Mouse (Mus musculus) heart, postnatal 0 days (tissue): Measurements from ENCODE around the gene Cpm. TPM values are rescaled to one million over a fixed set of nuclear protein-coding genes. Genes with fewer than 3 reads are reported as not detected.

Source experiments
- ATAC-seq: fragments of 200-750 bp; cut with Nextera tagmentation; 2 replicates; pipeline ENCODE4 v1.8.0; 2017; ENCODE audit warnings: low read depth, moderate number of reproducible peaks, moderate library complexity; ENCODE audit not compliant: insufficient read depth
- DNase-seq: peaks from one replicate; pipeline ENCODE4 v3.0.0-alpha.2; 2016; ENCODE audit warnings: low spot score
- H3K27ac ChIP-seq: fragments of 300-500 bp; sonication (generic); 2 replicates; pipeline ENCODE4 v1.5.1; 2014; ENCODE audit warnings: low read depth, mild to moderate bottlenecking
- H3K27me3 ChIP-seq: fragments of 300-500 bp; sonication (generic); 2 replicates; pipeline ENCODE4 v1.6.1; 2014; ENCODE audit warnings: low read length, mixed read lengths; ENCODE audit not compliant: control insufficient read depth, insufficient read depth
- H3K36me3 ChIP-seq: fragments of 300-500 bp; sonication (generic); replicated peaks from 2 replicates; pipeline ENCODE4 v1.6.1; 2014; ENCODE audit warnings: low read length, mixed read lengths; ENCODE audit not compliant: control insufficient read depth, insufficient read depth
- H3K4me1 ChIP-seq: fragments of 300-500 bp; sonication (generic); 2 replicates; pipeline ENCODE4 v1.6.1; 2014; ENCODE audit warnings: antibody characterized with exemption; ENCODE audit not compliant: control insufficient read depth, insufficient read depth
- H3K4me2 ChIP-seq: fragments of 300-500 bp; sonication (generic); 2 replicates; pipeline ENCODE4 v1.6.1; 2014; ENCODE audit warnings: low read depth, mild to moderate bottlenecking, low read length, moderate library complexity
- H3K4me3 ChIP-seq: fragments of 300-500 bp; sonication (generic); 2 replicates; pipeline ENCODE4 v1.5.1; 2014; ENCODE audit warnings: low read depth, low read length
- H3K9ac ChIP-seq: fragments of 300-500 bp; sonication (generic); replicated peaks from 2 replicates; pipeline ENCODE4 v1.6.1; 2014; ENCODE audit warnings: low read depth, low read length, mixed read lengths
- H3K9me3 ChIP-seq: fragments of 300-500 bp; sonication (generic); replicated peaks from 2 replicates; pipeline ENCODE4 v1.6.1; 2016; ENCODE audit warnings: low read length; ENCODE audit not compliant: control insufficient read depth
- CTCF ChIP-seq: IDR thresholded peaks from 2 replicates; pipeline ENCODE4 v1.5.1; 2016; ENCODE audit warnings: antibody characterized with exemption, control low read depth, low read depth
- EP300 ChIP-seq: IDR thresholded peaks from 2 replicates; pipeline ENCODE4 v1.6.1; 2016; ENCODE audit warnings: antibody characterized with exemption, low read depth
- WGBS: fragments of 180-500 bp; shearing (Covaris S2); extraction: QIAGEN DNeasy Blood & Tissue Kit; methylation state at CpG from one replicate; pipeline ENCODE4 v1.1.7; 2014; 5-methylcytosine and 5-hydroxymethylcytosine counted together
- polyA plus RNA-seq: library from polyadenylated mRNA; unstranded; fragments of >200 nt; fragmentation: Nextera tagmentation; extraction: Ambion mirVana; gene quantifications from 2 replicates; pipeline ENCODE4 v1.2.1, GENCODE M21; 2015
- total RNA-seq: library from RNA; depleted of rRNA; stranded (reverse); fragments of >200 nt; gene quantifications from 2 replicates; pipeline ENCODE4 v1.2.3, GENCODE M21; 2014; ENCODE audit warnings: low replicate concordance

Cpm gene
- total and polyA plus RNA-seq, 2 experiments from 2014 or later: 0.53 to 2.0 TPM

DNA sequence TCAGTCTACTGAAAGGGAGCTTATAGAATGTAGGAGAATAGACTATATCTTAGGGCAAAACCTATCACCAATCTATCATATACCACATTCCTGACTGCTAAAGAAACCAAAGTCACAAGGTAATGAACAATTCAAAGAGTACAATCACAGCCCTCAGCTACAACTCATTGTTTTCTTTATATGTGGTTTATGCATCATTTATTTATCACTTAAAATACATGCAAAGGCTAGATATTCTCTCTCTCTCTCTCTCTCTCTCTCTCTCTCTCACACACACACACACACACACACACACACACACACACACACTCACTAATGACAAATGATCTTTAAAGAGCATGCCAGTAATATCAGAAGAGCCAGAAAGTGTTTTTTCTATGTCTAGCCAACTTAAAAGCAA is 76.5 kb downstream of the Cpm start:
- Histone ChIP-seq H3K4me3 (no peak overlapping the region), H3K4me2 (no peak overlapping the region), H3K27me3 (no peaks in the 10 kb centered on the region), H3K9ac (no peak overlapping the region), H3K4me1 (peaks cover 21% of the 10 kb centered on the region), H3K9me3 (no peaks in the 10 kb centered on the region), H3K36me3 (peaks cover 58% of the 10 kb centered on the region), H3K27ac (no peak overlapping the region)
- ATAC-seq: no peak
- TF ChIP-seq CTCF (no peak), EP300 (no peak)
- DNase-seq: no peak

DNA sequence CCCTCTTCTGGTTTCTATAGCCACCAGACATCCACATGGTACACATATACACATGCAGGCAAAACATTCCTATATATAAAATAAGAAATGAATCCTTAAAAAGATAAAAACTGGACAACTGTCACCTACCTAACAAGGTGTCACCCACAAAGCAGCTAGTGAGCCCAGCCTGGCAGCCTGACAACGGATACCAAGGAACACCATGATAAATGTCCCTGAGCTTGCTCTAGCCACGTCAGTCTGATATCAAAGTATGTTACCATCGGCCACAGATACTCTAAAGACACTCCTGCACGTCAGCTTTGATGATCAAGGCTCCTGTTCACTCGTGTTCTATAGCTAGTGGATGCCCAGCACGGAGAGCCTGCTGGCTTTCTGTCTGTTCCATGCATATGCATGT is 77.1 kb downstream of the Cpm start:
- no peak for DNase-seq
- no peak for ATAC-seq
- no peak overlapping the region for H3K4me2 ChIP-seq
- H3K9me3 ChIP-seq: no peaks in the 10 kb centered on the region
- H3K27me3 ChIP-seq: no peaks in the 10 kb centered on the region
- peaks cover 21% of the 10 kb centered on the region for H3K4me1 ChIP-seq
- H3K36me3 ChIP-seq: peaks cover 52% of the 10 kb centered on the region
- H3K27ac ChIP-seq: peak overlapping the region; percentile 39
- no peak overlapping the region for H3K9ac ChIP-seq
- 40% methylated on average over 6 of the region's 6 CpGs for WGBS
- H3K4me3 ChIP-seq: no peak overlapping the region
- TF ChIP-seq CTCF: no peak
- no peak for TF ChIP-seq EP300

DNA sequence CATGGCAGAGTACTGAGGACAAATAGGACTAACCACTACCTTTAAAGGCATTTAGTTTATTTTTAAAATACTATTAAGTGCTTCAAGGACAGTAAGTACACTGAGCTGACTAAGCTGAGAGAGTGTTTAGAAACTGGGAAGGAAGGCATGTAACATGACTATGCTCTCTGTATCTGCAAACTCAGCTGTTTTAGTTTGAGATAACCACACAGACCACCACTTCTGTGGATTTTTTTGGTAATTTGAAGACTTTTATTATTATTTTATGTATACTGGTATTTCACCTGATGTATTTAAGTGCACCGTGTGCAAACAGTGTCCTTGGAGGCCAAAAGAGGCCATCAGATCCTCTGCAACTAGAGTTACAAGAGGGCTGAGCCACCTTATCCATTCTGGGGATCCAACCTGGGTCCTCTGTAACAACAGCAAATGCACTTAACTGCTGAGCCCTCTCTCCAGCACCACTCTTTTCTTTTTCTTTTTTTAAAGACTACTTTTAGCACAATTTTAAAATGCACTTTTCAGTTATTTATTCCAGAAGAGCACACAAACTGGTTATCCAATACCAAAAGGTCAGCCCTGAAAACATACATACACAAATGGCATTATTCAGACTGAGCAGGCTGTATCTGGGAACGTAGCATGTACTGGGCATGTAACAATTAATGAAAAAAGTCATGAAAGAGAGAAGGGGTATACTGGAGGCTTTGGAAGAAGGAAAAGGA is 78.0 kb downstream of the Cpm start:
- DNase-seq: no peak
- ATAC-seq: no peak
- 79% methylated on average over 2 of the region's 2 CpGs for WGBS
- TF ChIP-seq EP300: no peak
- TF ChIP-seq CTCF: no peak
- Histone ChIP-seq H3K27me3 (no peaks in the 10 kb centered on the region), H3K4me3 (no peak overlapping the region), H3K27ac (peak overlapping the region; percentile 39; the same call in 1 of the 2 replicates), H3K9me3 (no peaks in the 10 kb centered on the region), H3K4me1 (peaks cover 21% of the 10 kb centered on the region), H3K4me2 (no peak overlapping the region), H3K9ac (no peak overlapping the region), H3K36me3 (peaks cover 45% of the 10 kb centered on the region)

DNA sequence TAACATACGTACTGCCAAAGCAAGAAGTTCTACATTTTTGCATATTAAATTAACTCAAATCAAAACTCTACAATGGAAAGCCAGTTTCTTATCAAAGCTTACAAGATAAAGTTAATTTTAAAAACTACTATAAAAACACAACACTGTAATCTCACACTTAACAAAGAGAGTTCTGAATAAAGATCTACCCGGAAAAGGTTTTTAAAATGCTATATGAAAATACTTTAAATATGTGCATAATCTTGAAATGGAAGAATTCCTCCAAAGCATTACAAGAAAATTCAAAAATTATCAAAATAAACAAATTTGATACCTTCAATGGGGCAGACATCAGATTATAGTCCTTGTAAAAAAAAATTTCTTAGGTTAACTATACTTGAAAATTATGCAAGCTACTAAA is 79.1 kb downstream of the Cpm start:
- no peak overlapping the region for H3K4me2 ChIP-seq
- TF ChIP-seq EP300: no peak
- TF ChIP-seq CTCF: no peak
- WGBS: 97% methylated on average over 2 of the region's 2 CpGs

DNA sequence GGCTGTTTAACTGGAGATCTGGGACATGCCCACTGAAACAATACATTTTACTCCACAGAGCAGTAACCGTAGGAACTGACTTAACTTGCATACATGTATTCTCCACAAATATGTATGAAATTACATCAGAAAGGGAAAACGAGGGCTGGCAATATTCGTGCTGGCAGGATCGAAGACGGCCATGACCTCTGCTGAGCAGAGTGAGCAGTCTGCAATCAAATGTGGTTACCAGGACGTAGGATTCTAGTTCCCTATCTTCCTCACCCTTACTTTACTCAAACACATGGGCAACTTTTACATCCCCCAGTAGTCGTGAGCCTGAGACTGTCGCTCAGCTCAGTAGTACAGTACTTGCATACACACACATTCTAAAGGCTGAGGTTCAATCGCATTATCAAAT is 79.6 kb downstream of the Cpm start:
- no peak for TF ChIP-seq CTCF
- TF ChIP-seq EP300: no peak
- Histone ChIP-seq H3K4me1 (peaks cover 21% of the 10 kb centered on the region), H3K4me2 (peak overlapping the region; percentile 80), H3K4me3 (peak overlapping the region; percentile 81), H3K9me3 (no peaks in the 10 kb centered on the region), H3K36me3 (peaks cover 30% of the 10 kb centered on the region), H3K27ac (no peak overlapping the region), H3K9ac (peak overlapping the region; percentile 90), H3K27me3 (no peaks in the 10 kb centered on the region)
- DNase-seq (no peak), ATAC-seq (no peak)
- 76% methylated on average over 9 of the region's 9 CpGs for WGBS

More for the DNA sequence above, 79.1 kb downstream of the Cpm start:
- H3K4me1 ChIP-seq: peaks cover 21% of the 10 kb centered on the region
- no peaks in the 10 kb centered on the region for H3K27me3 ChIP-seq
- DNase-seq (no peak), ATAC-seq (no peak)
- H3K4me3 ChIP-seq: no peak overlapping the region
- H3K9me3 ChIP-seq: no peaks in the 10 kb centered on the region
- H3K36me3 ChIP-seq: peaks cover 34% of the 10 kb centered on the region
- no peak overlapping the region for H3K9ac ChIP-seq
- H3K27ac ChIP-seq: no peak overlapping the region

DNA sequence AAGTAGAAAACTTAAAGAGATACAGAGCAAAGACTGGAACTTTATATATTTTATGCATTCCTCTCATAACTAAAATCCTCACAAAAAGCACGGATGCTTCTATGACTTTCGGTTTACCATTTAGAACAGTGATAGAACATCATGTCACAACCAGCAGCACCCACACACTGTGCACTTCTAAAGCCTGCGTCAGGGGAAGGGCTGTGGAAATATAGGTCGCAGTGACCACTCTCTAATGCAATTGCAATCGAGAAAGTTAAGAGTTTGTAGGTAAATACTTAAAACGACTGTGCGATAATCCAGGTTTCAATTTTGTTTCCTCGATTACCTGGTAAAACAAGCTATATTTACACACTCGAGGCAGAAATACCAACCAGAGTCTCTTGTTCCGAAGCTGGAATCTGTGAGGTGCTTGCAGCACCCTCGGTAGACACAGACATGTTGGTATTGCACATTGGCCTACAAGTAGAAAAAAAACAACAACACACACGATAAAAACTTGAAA is 80.1 kb downstream of the Cpm start:
- 23% methylated on average over 12 of the region's 12 CpGs for WGBS
- DNase-seq (no peak), ATAC-seq (no peak)
- Histone ChIP-seq H3K36me3 (peaks cover 24% of the 10 kb centered on the region), H3K9me3 (no peaks in the 10 kb centered on the region), H3K4me1 (peaks cover 21% of the 10 kb centered on the region), H3K27ac (peak overlapping the region; percentile 93), H3K27me3 (no peaks in the 10 kb centered on the region), H3K9ac (peak overlapping the region; percentile 90), H3K4me3 (peak overlapping the region; percentile 81), H3K4me2 (peak overlapping the region; percentile 80)
- no peak for TF ChIP-seq EP300
- TF ChIP-seq CTCF: no peak
